Mouse (Mus musculus): ENCODE measurements at regions not wholly inside any gene's neighbourhood (a gene's known extent, or its start where the extent isn't known, plus 50 kb on each side); places are given as distances from the start of the nearest gene placed in this dataset.

GRCm38 (mm10) chr6:53120385-53120784, 52.0 kb upstream of the Jazf1 start:
- TF ChIP-seq CTCF (IDR thresholded peaks at IDR 0.05) (no peak), POLR2A (IDR thresholded peaks at IDR 0.05; ENCODE audit: insufficient read depth, low read depth, low read length) (no peak)
